Mouse (Mus musculus) cerebellum, postnatal 4 days (tissue): Measurements from ENCODE around the gene Saxo1.

Experiments used
- DNase-seq, 2 experiments: peaks; one replicate each; pipeline ENCODE4 v3.0.0; 2022; ENCODE audit warnings: low spot score in 2 of 2, mixed read lengths in 1 of 2

Saxo1 gene

DNA sequence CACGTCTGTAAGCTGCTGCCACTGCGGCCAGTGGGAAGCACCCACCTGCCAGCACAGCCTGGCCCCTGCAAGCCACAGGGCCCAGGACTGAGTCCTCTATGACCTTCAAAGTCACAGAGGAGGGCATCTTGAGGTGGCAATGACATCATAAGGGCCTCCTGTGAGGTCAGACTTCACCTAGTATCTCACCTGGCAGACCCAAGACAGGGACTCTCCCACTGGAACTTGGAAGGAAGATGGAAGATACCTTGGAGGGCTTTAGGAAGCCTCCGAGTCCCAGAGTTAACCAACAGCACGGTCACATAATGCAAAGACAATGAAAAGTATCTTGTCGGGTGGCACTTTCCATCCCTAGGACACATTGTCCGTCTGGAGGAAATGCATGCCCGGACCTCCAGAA is at the start of gene Saxo1:
Saxo1 (minus strand) TSS at position 101 of the 400 bp plus-strand sequence.
- no peak for DNase-seq

DNA sequence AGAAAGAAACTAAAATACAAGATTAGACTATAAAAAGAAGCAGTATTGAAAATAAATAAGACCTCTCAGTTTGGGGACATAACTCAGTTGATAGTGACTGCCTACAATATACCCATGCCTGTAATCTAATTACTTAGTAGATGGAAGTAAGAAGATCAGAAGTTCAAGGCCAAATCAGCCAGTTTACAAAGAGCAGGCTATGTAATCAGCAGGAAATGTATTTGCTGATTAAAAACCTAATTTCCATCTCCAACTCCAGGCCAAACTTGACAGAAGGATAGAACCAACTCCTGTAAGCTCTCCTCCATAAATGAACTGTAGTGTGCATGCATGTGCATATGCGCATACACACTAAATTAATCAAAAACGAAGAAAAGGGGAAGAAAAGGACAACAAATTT is 33.2 kb upstream of the Saxo1 start:
- no peak for DNase-seq

DNA sequence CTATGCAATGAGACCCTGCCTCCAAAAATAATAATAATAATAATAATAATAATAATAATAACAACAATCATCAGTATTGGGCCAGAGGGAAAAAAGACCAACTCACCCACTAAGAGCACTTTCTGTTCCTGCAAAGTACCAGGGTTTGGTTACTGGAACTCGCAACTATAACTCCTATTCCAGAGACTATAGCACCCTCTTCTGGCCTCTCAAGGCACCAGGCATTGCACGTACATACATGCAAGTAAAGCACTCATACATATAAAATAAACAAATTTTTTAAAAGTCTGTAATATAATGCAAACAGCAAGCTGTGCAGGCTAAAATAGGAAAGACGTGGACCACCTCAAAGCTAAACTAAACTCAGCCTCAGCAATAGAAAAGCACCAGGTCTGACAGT is 30.1 kb upstream of the Saxo1 start:
- DNase-seq = no peak

DNA sequence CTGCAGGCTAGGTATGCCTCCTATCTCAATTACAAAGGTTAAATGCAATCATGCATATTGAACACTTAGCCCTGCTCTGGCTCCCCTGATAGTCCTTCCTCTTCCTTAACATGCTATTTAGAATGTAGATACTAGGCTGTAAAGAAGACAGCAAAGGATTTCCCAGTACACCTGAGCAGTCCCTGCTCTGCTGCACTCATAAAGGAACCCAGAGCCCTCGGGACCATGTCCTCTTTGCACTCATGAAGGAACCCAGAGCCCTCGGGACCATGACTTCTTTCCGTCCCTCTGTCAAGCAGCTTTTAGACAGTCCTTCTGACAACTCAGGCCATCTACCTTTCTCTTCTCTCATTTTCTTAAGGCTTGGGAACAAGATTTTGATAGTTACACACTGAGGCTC is 22.5 kb upstream of the Saxo1 start:
- DNase-seq = no peak

DNA sequence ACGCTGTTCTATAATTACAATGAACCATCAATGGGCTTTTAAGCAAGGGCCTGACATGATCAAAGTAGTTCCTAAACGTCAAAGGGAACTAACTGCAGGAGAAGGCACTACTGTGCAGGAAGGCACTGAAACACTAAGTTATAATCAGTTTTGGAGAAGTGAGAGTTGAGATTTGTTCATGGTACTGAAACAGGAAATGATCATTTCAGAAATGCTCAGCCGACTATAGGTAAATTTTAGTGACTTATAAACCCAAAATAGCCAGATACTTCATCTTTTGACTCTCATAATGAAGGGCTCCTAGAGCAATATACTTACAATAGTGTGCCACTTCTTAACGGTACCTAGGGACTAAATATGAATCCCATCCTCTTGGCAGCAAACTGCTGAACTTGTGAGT is 21.9 kb upstream of the Saxo1 start:
- DNase-seq = no peak

DNA sequence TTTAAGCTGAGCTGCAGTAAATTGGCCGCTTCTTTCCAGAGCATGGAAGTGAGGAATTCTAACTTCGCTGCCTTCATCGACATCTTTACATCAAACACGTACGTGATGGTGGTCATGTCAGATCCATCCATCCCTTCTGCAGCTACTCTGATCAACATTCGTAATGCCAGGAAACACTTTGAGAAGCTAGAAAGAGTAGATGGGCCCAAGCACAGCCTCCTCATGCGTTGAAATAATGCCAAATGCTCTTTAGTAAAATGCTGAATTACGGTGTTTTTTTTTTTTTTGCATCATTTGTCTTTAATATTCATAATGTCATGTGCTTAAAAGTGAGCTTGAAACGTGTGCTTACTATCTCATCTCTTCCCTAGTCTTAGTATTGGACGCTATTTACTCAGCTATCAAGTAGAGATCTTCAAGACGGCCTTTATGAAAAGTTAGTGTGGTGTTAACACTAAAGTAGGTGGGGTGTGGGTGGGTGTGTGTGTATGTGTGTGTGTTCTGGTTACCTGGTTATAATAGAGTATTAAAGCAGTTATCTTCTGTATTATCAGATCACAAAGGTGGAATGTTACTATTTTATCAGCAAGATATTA is 18.6 kb upstream of the Saxo1 start:
- DNase-seq = no peak

DNA sequence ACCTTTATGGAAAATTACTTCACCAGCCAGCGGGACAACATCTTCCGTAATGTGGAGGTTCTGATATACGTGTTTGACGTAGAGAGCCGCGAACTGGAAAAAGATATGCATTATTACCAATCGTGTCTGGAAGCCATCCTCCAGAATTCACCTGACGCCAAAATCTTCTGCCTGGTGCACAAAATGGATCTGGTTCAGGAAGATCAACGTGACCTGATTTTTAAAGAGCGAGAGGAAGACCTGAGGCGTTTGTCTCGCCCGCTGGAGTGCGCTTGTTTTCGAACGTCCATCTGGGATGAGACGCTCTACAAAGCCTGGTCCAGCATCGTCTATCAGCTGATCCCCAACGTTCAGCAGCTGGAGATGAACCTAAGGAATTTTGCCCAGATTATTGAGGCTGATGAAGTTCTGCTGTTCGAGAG is 18.0 kb upstream of the Saxo1 start:
- DNase-seq = peak in 1 of 2 experiments; percentile 25

DNA sequence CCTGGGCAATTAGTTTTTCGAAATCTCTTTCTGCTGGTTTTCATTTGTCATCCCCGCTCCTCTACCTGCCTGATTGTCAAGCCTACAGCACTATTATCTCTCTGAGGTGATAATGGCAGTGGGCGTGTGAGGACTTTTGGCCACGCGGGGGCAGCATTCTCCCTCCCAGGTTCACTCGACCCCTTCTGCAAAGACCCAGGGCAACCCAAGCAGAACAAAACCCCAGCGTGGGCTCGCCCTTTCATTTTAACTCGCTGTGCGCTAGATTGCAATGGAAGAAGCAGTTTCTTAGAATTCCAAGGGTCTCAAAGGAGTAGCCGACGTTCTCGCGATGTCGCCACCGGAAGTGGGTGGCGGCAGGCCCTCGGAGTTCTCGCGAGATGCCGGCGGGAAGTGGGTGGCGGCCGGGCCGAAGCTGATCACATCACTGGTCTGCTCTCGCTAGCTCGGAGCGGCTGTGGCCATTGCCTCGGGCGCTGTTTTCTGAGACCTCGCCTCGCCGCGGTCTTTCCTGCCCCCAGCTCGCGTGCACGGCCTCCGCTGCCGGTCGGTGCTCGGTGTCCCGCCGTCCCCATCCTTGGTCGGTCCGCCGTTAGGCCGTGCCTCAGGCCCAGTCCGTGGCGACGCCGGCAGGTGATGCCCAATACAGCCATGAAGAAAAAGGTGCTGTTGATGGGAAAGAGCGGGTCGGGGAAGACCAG is 17.3 kb upstream of the Saxo1 start, which contains the start of gene Rraga:
Rraga (plus strand) TSS at position 386 of the 701 bp plus-strand sequence.
- peak; percentile 93 to 97 for DNase-seq

DNA sequence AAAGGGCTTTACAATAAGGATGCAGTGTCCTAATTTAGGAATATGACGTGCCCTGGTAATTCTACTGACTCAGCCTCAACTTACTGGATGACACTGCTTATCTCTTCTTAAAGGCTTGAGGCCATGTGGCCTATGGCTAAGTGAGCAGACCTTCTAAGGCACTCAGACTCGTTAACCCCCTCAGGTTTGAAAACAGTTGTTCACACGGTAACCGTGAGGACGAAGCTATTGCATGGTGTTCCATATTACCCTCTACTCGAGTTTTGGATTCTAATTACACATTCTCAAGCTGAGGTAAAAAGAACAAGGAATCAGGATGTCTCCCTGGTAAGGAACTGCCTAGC is 16.8 kb upstream of the Saxo1 start:
- DNase-seq = peak in 1 of 2 experiments; percentile 7

DNA sequence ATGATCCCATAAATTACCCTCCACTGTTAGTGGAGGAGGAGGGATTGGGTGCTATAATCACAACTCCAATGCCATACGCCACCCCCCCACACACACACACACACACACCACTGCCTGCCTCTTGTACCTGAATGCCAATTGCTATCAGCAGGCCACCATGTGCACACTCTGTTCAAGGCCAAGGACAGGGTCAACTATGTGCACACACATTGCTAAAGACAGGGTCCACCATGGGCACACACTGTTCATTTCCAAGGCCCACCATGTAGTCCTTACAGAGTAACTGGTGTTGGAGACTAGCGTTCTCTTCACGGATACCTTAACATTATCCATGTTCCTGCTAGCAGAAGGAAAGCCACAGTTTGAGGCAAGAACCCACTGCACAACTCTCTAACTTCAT is 2.9 kb upstream of the Saxo1 start:
- DNase-seq = no peak

DNA sequence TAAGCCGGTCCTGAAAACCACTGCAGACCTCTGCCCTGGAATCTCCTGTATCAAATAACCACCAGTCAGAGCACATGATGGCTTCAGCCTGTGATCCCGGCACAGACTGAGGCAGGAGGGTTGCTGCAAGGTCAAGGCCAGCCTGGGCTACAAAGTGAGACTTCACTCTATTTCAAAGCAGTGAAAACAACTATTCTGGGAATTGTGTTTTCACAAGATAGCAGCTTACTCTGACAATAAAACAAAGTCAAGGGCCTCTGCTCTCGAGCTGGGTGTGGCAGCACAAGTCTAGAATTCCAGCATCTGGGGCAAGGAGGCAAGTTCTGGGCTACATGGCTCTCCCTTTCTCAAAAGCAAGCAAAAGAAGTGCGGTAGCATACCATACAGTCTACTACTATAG is 878 bp upstream of the Saxo1 start:
- DNase-seq = no peak

DNA sequence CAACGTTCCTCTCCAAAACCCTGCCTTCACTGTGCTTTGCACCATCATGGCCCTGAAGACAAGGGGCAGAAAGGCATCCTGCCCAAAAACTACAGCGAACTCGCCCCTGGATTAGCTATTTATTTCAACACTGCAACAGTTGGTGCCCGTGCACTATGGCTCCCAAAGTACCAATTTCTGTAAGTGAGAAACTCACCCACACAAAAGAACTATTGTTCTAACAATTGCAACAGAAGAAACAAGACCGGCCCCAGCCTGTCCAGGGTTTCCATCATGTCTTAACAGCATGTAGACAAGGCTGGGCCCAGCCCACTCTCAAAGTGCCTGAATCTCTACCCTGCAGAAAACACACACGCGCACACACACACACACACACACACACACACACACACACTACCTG is 757 bp downstream of the Saxo1 start:
- DNase-seq = no peak

DNA sequence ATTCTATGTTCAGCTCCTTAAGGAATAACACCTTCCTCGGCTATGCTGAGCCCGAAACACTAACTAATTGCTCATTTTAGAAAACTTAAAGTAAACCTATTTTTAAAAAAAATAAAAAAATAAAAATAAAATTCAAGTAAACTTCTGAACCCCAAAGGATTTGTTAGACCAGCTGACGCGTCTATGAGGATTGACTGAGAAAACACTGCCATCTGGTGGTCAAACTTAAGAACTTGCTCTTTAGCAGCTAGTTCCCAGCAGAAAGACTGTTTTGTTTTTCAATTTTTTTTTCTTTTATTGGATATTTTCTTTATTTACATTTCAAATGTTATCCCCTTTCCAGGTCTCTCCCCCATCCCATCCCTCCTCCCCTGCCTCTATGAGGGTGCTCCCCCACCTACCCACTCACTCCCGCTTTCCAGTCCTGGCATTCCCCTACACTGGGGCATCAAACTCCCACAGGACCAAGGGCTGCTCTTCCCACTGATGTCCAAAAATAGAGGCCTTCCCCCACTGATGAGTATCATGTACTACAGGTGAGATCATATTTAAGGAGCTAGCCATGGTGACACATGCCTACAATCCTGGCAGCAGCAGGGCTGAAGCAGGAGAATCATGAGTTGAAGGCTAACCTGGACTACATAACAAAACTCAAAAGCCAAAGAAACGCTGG is 3.0 kb downstream of the Saxo1 start:
- DNase-seq = no peak

DNA sequence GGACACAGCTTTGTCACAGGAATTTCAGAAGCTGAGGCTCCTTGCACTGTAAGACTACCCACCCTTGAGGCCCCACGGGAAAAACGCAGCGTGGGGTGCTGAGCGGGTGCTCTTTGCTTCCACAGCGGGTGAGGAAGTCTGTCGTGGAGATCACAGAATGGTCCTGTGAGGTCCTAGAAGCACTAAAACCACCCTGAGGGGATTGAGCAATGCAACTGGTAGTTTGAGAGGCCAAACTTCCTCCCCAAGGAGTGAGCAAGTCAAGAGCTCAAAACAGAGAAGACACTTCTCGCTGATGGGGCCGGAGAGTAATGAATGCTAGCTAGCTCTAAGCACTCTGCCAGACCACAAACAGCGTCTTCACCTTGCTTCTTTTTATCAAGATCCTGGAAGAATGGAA is 9.8 kb downstream of the Saxo1 start:
- no peak for DNase-seq

DNA sequence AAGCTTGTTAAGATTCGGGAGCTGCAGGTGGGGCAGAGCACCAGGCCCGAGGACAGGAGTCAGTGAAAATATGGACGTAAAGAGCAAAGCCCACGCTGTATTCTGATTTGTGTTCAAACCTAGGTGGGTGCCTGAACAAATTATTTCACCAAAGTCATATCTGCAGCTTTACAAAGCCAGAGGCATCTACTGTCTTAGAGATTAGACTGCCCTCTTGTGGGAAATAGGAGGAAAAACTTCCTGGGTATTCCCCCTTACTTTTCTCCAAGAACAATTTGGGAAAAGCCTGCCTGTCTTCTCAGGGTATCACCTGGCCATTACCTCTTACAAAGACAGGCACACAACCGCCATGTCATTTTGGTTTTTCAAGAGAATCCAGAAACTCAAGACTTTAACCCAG is 12.5 kb downstream of the Saxo1 start:
- DNase-seq = no peak

DNA sequence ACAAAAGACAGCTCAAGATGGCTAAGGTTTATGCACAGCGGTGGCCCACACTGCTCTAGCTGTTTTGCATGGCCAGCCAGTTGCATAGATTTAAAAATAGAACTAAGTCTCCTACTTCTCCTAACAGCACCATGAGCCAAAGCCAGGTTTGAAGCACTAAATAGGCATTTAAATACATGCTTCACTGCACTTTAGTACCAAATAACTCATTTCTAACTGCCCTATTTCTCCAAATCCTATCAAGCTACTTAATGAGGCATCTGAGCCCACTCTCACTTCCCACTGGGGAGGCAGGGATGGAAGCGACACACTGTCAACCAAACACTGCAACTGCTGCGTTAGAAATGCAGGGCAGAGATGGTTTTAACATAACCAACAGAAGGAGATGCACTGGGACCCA is 14.1 kb downstream of the Saxo1 start:
- no peak for DNase-seq

DNA sequence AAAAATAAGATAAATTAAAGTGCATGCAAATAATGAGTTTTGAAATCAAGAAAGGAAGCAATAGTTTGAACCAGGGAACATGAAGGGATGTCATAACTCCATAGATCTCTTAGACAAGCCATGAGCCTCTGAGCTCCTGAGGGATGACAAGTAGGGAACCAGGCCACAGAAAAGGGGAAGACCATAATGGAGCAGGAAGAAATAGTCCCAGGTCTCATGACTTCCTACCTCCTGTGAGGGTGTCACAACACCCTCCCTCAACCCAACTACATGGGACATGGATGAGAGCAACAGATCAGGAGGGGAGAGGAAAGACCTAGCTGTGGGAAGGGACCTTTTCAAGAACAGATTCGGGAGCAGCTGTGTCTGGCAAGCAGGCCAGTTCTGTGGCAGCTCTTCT is 16.6 kb downstream of the Saxo1 start:
- DNase-seq = no peak

DNA sequence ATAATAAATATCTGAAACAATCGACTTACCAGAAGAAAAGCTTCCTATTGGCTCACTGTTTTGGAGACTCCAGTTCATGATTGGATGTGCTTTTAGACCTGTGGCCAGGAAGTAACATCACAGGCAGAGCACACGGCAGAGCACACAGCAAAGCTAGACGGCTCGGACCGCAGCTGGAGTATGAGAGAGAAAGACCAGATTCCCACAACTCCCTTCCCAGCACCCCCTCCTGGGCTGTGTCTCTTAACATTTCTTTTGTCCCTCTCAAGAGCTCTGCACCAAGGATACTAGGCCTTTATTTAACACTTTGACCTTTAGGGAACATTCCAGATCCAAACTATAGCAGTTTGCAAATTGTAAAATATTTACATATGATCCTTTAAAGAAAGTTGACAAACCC is 19.2 kb downstream of the Saxo1 start:
- no peak for DNase-seq

DNA sequence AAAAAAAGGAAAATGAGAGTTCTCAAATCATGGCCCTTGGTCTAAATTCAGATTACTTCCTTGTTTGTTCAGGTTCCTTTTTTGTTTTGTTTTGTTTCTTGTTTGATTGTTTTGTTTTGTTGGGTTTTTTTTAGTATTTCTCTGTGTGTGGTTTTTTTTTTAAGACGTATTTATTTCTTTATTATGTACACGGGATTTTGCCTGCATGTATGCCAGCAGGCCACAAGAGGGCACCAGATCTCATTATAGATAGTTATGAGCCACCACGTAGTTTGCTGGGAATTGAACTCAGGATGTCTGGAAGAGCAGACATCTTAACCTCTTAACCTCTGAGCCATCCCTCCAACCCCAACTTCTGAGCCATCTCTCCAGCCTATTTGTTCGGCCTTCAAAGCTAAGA is 20.2 kb downstream of the Saxo1 start:
- DNase-seq = no peak

DNA sequence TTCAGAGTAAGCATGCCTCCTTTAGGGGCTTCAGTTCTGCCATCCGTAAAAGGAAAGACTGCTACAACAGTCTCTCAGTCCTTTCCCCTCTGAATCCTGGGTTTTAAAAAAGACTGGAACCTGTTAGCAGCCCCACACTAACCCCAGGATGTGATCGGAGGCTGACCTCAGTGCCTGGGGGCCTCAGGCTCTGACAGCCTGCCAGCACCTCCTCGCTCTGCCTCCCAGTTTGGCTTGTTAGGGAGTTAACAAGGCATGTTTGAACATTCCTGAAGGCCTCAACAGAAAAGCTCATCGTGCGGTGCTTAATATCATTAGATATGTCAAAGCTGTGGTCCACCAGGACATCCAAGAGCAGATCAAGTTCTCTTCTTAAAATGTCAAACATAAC is 24.0 kb downstream of the Saxo1 start:
- DNase-seq = no peak

DNA sequence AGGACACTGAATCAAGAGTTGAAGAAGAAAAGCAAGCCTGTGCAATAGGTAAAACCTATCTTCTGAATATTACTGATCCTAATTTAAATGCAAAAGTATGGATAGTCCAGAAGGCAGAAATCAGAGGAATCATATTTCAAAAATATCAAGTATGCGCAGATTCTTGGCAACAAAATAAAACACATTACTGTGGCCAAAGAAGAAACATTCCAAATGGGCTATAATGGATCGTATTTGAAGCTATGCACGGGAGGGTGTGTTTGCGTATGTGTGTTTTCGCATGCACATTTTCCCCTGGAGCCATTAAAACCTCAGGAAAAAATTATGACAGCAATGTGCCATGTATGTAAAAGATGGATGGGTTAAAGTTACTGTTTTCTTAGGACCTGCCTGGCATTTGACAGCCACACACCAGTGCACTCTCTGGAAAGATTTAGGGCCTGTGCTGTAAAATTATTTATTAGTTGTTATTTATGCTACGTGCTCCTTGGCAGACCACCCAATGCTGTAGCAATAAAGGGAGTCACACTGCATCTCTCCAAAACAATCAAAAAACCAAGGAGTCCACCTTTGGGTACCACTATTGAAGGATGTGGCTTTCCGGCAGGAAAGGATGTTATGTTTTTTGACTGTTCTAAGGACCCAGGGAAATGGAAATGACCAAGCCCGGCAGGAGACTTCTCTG is 24.6 kb downstream of the Saxo1 start:
- no peak for DNase-seq

DNA sequence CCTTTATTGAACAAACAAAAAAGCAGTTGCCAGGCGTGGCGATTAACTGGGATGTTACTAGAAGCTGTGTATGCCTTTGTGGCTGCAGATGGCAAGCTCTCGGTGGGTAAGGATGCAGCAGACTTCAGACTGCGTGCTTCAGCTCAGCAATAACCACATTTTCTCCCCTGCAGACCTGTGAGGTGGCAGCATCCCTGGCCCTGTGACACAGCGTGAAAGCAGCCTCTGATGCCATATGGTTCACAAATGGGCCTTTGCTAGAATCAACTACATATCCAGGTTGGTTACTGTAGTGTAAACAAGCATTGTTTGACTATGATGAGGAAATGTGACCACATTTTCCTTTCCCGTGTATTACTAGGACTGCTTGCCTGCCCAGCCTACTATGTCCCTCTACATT is 29.0 kb downstream of the Saxo1 start:
- DNase-seq = no peak
